Mouse (Mus musculus) gastrocnemius, postnatal 10 days (tissue): ENCODE measurements around the gene Tgfa. TPM values are rescaled to one million over a fixed set of nuclear protein-coding genes. Genes with fewer than 3 reads are reported as not detected.

ENCODE experiments used
- DNase-seq: peaks from one replicate; pipeline ENCODE4 v3.0.0; 2021; ENCODE audit warnings: mixed read lengths
- total RNA-seq, 2 experiments: library from RNA; stranded (reverse); gene quantifications; 2 replicates each; pipeline ENCODE4 v1.2.3; 2021

Gene Tgfa
- total RNA-seq, 2 experiments from 2014 or later, result 0.35 to 0.75 TPM

DNA sequence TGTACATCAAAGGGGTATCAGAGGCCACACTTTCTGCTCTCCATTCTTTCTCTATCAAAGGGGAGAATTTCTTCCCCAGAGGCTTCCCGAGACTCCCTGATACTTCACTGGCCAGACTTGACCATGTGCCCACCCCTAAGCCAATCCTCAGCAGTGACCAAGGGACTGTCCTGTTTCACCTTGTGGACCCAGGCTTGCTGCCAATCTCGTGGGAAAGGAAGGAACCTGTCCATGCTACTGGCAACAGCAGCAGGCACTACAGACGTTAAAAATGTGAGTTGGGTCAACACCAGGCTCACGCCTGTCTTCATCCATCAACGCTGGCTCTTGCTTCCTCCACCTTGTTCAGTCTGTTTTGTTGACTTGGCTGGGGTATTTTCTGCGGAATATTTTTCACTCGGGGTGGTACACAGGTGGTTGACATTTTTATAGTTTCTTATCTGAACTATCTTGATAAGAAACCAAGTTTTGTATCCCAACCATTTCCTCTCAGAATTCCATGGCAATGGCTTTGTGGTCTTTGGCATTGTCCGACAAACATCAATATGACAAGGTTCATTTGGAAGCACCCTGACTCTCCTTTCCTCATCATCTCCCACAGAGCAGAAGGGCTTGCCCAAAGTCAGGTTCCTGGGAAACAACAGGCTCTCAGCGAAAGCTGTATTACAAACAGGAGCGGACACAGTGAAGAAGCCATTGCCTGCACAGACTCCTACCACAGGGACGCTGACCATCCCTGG is 6.1 kb upstream of the Tgfa start:
- no peak for DNase-seq

DNA sequence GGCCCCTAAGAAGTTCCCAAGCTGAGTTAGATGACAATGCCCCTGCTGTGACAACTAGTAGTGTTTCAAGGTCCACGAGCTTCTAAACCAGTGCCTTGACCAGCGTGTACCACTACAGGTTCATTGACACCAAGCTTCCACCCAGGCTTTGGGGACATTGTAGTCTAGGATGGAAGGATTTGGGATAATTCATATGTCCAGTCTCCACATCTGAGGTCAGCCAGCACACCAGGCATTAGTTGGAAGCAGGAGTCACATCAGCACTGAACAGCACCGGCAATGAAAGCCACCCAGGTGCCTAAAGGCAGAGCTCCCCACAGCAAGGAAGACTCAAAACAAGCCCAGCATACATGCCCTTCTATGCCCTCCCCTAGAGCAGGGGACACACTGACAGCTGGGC is 4.4 kb upstream of the Tgfa start:
- no peak for DNase-seq

GRCm38 (mm10) chr6:86192978-86193377 is 2.0 kb upstream of the Tgfa start:
- no peak for DNase-seq

DNA sequence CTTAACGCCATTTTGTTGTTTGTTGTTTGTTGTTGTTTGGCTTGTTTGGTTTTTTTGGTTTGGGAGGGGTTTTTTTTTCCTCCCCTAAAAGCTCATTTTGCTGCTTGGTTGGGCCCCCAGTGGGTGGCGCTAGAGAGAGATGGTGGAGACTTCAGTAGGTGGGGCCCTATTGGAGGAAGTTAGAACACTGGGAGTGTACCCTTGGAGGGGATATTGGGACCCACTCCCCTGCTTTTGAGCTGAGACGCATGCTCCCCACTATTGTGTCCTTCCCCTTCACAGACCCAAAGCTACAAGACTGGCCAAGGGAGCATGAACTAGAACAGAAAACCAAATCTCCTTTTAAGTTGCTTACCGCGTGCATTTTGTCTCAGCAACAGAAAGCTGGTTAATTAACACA is 1.1 kb upstream of the Tgfa start:
- DNase-seq, result peak; percentile 60

GRCm38 (mm10) chr6:86196034-86196433 is 1.0 kb downstream of the Tgfa start:
- no peak for DNase-seq

DNA sequence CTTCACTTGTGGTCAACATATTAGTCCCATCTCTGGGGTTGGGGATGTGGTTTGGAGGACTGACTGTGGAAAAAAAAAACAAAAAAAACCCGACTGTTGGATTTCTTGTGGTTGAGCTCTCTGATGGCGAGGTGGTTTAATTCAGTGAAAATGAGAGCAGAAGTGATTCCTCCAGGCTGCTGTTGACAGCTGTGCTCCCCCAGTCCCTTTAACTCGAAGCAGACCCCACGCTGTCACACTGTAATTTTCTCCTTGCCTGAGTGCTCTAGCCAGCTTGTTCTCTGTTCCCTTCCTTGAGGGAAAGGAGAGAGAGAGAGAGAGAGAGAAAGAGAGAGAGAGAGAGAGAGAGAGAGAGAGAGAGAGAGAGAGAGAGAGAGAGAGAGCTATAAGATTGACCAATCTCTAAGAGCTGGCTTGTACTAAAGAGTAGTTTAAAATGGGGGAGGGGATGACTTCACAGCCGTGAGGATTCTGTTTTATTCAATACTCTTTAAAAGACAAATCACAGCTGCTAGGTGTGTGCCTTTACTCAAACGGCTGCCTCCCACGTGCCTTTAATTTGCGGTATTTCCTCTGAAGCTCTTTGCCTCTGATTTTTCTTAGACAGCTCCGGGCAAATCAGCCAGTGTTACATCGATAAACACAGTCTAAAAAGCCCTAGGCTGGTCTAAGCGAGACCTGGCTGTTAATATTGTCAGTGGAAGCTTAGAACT is 2.3 kb downstream of the Tgfa start:
- DNase-seq, result no peak

- DNase-seq, result no peak
Observed at GRCm38 (mm10) chr6:86200934-86201333, 5.9 kb downstream of the Tgfa start.

DNA sequence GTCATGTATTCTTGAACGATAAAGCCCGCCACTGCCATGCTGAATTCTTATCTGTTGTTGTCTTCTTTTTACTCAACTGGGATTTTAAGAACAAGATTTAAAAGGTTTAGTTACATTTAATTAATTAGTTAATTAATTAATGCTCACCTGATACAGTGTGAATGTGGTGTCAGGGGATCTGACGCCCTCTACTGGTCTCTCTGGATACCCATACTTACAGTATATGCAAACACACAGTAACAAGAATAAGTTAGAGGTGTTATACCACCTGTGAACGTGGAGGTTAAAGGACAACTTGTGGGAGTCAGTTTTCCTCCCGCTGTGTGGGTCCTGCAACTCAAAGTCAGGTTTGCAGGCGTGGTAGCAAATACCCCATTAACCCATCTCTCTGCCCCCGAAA is 8.1 kb downstream of the Tgfa start:
- no peak for DNase-seq

DNA sequence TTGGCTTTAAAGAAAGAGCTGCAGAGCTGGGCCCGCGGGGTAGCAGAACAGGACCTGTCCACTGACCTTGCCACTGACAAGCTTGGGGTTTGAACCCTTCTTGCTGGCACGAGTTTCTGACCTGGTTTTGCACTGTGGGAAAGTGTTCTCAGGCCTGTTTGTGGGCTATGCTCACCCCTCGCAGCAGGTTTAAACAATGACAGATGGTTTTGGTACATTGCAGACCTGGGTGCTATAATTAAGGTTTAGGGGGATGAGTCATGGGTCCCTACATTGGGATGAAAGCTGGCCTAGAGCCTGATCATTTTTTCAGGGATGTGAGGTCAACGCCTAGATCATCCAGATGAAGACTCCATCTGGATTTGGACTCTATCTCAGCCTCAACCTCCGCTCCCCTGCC is 11.0 kb downstream of the Tgfa start:
- DNase-seq, result no peak

- no peak for DNase-seq
Observed at GRCm38 (mm10) chr6:86206985-86207384, 12.0 kb downstream of the Tgfa start.

DNA sequence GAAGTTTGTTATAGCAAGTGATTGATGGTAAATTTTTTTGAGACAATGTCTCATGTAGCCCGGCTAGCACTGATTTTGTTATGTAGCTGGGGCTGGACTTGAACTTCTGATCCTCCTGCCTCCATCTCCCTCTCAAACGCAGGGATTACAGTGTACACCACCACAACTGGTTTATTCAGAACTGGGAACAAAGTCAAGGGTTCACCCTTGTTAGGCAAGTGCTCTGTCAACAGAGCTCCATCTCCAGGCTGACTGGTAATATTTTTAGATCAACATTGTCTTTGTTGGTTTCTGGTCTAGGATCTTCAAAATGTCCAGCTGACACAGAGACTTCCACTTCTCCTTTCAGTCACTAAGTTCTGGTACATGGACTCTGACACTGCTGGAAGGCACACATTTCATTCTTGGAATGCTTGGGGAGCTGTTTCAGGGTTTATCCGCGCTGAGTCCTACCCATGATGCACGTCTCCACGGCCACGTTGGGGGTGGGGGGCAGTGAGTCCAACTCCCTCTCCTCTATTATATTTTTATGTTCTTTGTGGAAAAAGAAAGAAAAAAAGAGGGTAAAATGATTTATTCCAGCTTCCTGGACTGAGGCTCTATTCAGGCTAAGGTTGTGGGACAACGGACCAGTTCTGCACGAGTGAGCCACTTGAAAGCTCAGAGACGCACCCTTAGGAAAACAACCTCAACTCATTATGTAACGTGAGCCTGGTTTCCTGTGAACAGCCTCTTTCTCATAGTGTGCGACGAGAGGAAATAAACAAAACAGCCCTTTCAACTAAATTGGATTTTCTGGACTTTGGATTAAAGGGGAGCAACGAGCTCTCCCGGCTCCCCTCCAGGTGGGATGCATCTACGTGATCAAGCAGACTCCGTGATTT is 14.4 kb downstream of the Tgfa start:
- no peak for DNase-seq

DNA sequence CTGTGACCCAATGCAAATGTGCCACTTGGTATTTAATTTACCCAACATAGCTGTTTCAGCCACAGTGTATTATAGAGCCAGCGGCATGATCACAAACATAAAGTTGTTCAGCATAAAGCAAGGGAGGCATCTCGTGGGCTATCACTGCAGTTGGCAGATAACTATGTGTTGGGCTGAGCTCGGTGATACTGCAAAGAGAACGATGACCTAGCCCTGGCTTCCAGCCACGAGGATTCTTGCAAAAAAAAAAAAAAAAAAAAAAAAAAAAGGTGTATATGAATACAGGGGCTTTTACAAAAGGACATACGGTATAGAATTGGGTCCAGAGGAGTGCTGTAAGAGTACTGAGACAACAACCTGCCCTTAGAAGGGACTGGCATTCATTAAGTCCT is 15.0 kb downstream of the Tgfa start:
- no peak for DNase-seq

DNA sequence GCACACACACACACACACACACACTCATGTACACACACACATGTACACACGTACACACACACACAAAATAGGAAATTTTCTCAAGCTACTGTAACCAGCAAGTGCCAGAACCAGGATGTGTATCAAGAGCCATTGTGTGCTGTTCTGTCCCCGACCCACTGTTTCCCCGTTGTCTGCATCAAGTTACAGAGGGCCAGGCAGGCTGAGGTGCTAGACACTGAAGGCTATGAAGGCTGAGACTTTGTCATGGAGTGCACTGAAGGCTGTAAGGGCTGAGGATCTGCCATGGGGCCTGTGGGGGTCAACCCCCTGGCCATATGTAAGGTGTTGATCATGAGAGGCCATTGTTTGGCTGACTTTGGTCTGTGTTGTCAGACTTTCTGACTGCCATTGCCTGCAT is 15.6 kb downstream of the Tgfa start:
- DNase-seq, result no peak

DNA sequence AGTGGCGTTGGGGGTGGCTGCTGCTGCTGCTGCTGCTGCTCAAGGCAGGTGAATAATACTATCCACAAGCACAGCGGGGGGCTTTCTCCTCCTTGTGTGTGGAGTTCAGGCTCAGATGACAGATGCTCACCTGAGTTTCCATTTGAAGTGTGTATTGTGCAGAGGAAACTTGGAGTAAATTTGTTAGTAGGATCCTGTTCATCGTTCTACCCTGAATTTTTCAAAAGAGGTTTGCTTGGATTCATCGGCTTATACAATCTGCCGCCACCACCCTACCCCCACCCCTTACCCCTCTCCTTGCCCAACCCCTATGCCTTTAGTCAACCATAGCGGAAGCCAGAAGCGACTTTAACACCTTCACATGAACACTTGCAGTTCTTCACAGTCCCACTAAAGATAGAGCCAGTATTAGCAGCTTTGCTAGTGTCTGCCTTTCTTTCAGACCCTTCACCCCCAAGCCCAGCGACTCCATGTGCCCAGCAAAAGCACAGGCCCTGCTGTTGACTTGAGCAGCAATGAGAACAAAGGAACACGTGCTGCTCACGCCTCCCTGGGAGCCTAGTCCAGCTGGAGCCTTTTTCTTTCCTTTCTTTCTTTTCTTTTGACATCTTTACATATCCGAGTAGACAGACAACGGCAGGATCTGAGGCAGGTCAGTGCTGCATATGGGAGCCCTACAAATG is 16.2 kb downstream of the Tgfa start:
- DNase-seq, result no peak

GRCm38 (mm10) chr6:86212871-86213640 is 18.0 kb downstream of the Tgfa start:
- no peak for DNase-seq

GRCm38 (mm10) chr6:86218066-86218465 is 23.0 kb downstream of the Tgfa start:
- no peak for DNase-seq

DNA sequence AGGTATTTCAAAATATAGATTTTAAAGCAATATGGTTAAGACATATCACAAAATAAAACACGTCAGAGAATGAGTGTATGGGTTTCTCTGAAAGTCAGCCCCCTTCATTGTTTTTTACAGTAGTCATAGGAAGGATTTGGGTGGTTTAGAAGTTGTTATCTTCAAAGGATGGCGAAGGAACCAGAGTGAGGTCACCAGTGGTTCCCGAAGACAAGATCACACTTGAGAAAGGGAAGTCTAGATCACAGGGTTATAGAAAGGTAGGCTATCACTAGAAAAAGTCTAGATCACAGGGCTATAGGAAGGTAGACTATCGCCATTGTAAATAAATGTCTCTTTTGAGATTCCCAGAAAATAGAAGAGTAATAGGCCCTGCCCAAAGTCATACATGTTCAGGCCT is 23.7 kb downstream of the Tgfa start:
- DNase-seq, result no peak

GRCm38 (mm10) chr6:86219494-86219893 is 24.5 kb downstream of the Tgfa start:
- DNase-seq, result peak; percentile 16

DNA sequence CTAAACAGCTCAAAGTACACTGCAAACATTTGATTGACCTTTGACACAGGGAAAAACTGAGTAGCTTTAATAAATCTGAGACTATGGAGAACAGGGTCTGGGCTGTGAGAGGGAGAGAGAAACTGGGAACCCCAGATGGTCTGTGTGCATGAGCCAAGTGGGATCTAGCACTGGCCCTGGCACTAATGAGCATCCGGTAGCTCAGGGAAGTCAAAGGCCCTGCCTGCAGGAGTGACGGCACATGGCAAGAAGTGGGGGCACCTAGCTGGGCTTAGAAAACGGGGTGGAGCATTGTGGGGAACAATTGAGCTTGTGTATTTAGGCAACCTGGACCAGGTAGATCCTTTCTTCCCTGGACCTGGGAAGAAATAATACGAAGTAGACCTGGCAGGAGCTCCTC is 25.1 kb downstream of the Tgfa start:
- DNase-seq, result no peak

DNA sequence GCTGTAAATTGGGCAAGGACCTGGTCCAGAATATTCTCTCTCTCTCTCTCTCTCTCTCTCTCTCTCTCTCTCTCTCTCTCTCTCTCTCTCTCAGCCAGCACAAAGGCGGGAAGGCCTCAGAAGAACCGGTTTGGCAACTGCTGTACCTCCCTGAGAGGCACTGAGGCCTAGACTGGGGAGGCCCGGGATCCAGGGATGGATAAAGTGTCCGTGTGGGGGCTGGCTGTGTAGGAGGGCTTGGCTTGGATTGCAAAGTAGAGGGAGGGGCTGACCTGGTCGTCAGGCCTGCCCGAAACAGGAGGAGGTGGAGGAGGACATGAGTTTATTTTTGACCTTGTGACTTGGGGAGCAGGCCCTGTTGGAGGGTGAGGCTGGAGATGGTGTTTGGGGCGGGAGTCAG is 27.4 kb downstream of the Tgfa start:
- no peak for DNase-seq

DNA sequence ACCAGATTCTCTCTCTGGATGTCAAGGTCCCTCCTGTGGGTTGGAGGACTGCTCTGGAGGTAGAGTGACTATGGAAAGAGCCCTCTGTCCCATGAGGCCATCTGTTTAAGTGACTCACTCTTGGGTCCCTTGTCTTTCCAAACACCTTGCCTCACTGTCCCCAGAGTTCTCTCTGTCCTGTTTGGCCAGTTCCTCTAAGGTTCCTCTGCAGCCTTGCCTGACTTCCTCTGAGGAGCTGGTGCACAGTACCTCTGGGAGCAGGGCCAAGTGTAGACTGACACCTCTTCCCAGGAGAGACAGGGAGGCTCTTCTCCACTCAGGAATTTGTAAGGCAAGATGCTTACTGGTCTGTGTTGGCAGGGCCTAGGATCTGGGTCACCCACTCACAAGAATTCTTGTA is 30.6 kb downstream of the Tgfa start:
- no peak for DNase-seq

GRCm38 (mm10) chr6:86232367-86232766 is 37.3 kb downstream of the Tgfa start:
- DNase-seq, result no peak
